ENCODE assay signal across 9 mouse cellular contexts in genomic region chr19:57132281-57132680, GRCm38 (mm10).
A peak's percentile ranks its signal among the peaks of the same experiment; 100 is the strongest.
DNase-seq lines count a peak whose midpoint lies in the region; ATAC-seq lines count a peak whose summit lies in the region.
"Had no signal": no experiment of that assay in that cellular context is flagged by ENCODE, and none has a peak within 500 bp of the region (broad histone marks: within the 10 kb centered on the region; RNA-seq: fewer than 3 reads in every experiment).

No protein-coding gene starts in this region.

- intact Hi-C loops in gastrocnemius, postnatal 14 days (cut with DNase I; ENCODE audit: low total_unique reads), result loop anchor here (10.0 kb wide), 1 partner anchor 217 kb away; no protein-coding TSS in a partner anchor

- H3K27me3 ChIP-seq in kidney, embryonic 14.5 days (ENCODE audit: control insufficient read depth, insufficient read depth, low read length), result 0 out of 2 replicates have a peak, but pooled peaks cover 3% of the 10 kb centered on the region
- H3K27me3 ChIP-seq: hindbrain, embryonic 15.5 days had no signal

- no peak for ATAC-seq in kidney, embryonic 14.5 days (ENCODE audit: low FRiP score, low TSS enrichment)

- no peaks in the 10 kb centered on the region for H3K9me3 ChIP-seq in kidney, embryonic 14.5 days (ENCODE audit: control insufficient read depth, low read length)
- H3K9me3 ChIP-seq: hindbrain, embryonic 15.5 days had no signal

- H3K36me3 ChIP-seq in kidney, embryonic 14.5 days (ENCODE audit: control insufficient read depth, insufficient read depth, low read length), result no peaks in the 10 kb centered on the region

- no peak overlapping the region for H3K4me3 ChIP-seq in kidney, embryonic 14.5 days (ENCODE audit: low read length)
- no peak overlapping the region for H3K4me3 ChIP-seq in brown adipose tissue, adult 24 weeks (ENCODE audit: insufficient read depth, low read depth, low read length)
- H3K4me3 ChIP-seq: hindbrain, embryonic 15.5 days had no signal

- H3K27ac ChIP-seq in kidney, embryonic 14.5 days (ENCODE audit: low read depth, low read length), result no peak overlapping the region
- peak overlapping the region; percentile 58 for H3K27ac ChIP-seq in brown adipose tissue, adult 24 weeks (replicated peaks; ENCODE audit: low read depth, low read length)
- H3K27ac ChIP-seq: hindbrain, embryonic 15.5 days had no signal

- DNase-seq in kidney, adult 9 months, result peak; percentile 50
- peak; percentile 95 for DNase-seq in naive thymus-derived CD4-positive, alpha-beta T cell, adult 2 months (ENCODE audit: low read depth)
- DNase-seq in thymus, postnatal 10 days (ENCODE audit: low spot score in 2 of 2), result peak; percentile 79 to 85
- no peak for DNase-seq in frontal cortex, adult 2 months (ENCODE audit: extremely low spot score in 1 of 2, low spot score in 1 of 2)
- DNase-seq in gastrocnemius, postnatal 14 days, result no peak
- DNase-seq in gastrocnemius, postnatal 10 days, result no peak

- WGBS in kidney, embryonic 14.5 days, result 65% methylated on average over 5 of the region's 5 CpGs

- H3K9ac ChIP-seq in kidney, embryonic 14.5 days (ENCODE audit: low read depth, low read length), result no peak overlapping the region
- H3K9ac ChIP-seq: hindbrain, embryonic 15.5 days had no signal

- H3K4me1 ChIP-seq in kidney, embryonic 14.5 days (ENCODE audit: control insufficient read depth, insufficient read depth, low read length), result peaks cover 11% of the 10 kb centered on the region
- H3K4me1 ChIP-seq in brown adipose tissue, adult 24 weeks (ENCODE audit: control insufficient read depth, insufficient read depth, insufficient read length, low read length), result no peaks in the 10 kb centered on the region; the same call in 1 of the 2 replicates

- no peak overlapping the region for H3K4me2 ChIP-seq in kidney, embryonic 14.5 days (replicated peaks; ENCODE audit: low read depth, low read length)
- H3K4me2 ChIP-seq: hindbrain, embryonic 15.5 days had no signal

Comparison
In these comparisons a context has a peak if more than half of its experiments do, and no peak if none do; other contexts are left out.
1. DNase-seq: peak in kidney, adult 9 months (single experiment), naive thymus-derived CD4-positive, alpha-beta T cell, adult 2 months (single experiment) and thymus, postnatal 10 days (2 of 2); none in frontal cortex, adult 2 months (0 of 2), gastrocnemius, postnatal 14 days (single experiment) and gastrocnemius, postnatal 10 days (single experiment).